Mouse (Mus musculus) embryonic fibroblast, embryonic 13.5 days (primary cell): ENCODE results near the gene Gmps.

Experiments used
- CTCF ChIP-seq: IDR thresholded peaks from 2 replicates; pipeline ENCODE4 v1.5.1; 2011; ENCODE audit warnings: mild to moderate bottlenecking, control low read depth, low read length, moderate library complexity, borderline replicate concordance; ENCODE audit not compliant: insufficient read depth
- POLR2A ChIP-seq: IDR thresholded peaks from 2 replicates; pipeline ENCODE4 v1.6.1; 2011; ENCODE audit warnings: low read depth, mild to moderate bottlenecking, control low read depth, low read length, moderate library complexity

GRCm38 (mm10) chr3:63977895-63978294 is 2.0 kb downstream of the Gmps start:
- TF ChIP-seq POLR2A, result no peak
- TF ChIP-seq CTCF, result no peak
